Mouse (Mus musculus) thymus, postnatal 10 days (tissue): ENCODE results near the gene Bcl11a.

Experiments
- DNase-seq, 2 experiments: peaks; one replicate each; pipeline ENCODE4 v3.0.0; 2021; ENCODE audit warnings: low spot score in 2 of 2

Gene Bcl11a

GRCm38 (mm10) chr11:24077795-24078705, at the start of gene Bcl11a:
Gene Bcl11a, plus strand, starts transcription at chr11:24078056.
- no peak for DNase-seq

- no peak for DNase-seq
Measured at GRCm38 (mm10) chr11:24044025-24044424, 33.8 kb upstream of the Bcl11a start.

- DNase-seq = peak; percentile 67 to 86
Measured at GRCm38 (mm10) chr11:24049226-24050031, 28.4 kb upstream of the Bcl11a start.

- DNase-seq = no peak
Measured at GRCm38 (mm10) chr11:24050032-24050757, 27.7 kb upstream of the Bcl11a start.

GRCm38 (mm10) chr11:24052882-24053281, 25.0 kb upstream of the Bcl11a start:
- DNase-seq = no peak

GRCm38 (mm10) chr11:24059137-24059536, 18.7 kb upstream of the Bcl11a start:
- no peak for DNase-seq

GRCm38 (mm10) chr11:24060428-24060827, 17.4 kb upstream of the Bcl11a start:
- no peak for DNase-seq

- no peak for DNase-seq
Measured at GRCm38 (mm10) chr11:24061819-24062218, 16.0 kb upstream of the Bcl11a start.

GRCm38 (mm10) chr11:24062495-24063096, 15.3 kb upstream of the Bcl11a start:
- DNase-seq = no peak

GRCm38 (mm10) chr11:24064221-24064620, 13.6 kb upstream of the Bcl11a start:
- no peak for DNase-seq

- no peak for DNase-seq
Measured at GRCm38 (mm10) chr11:24065313-24065712, 12.5 kb upstream of the Bcl11a start.

GRCm38 (mm10) chr11:24074021-24074591, 3.8 kb upstream of the Bcl11a start:
- DNase-seq = peak; percentile 20 to 25

GRCm38 (mm10) chr11:24074634-24075104, 3.2 kb upstream of the Bcl11a start, which contains the start of gene A830031A19Rik:
Gene A830031A19Rik, minus strand, starts transcription at chr11:24075054.
- peak in 1 of 2 experiments; percentile 7 for DNase-seq

GRCm38 (mm10) chr11:24075486-24076126, 2.2 kb upstream of the Bcl11a start:
- no peak for DNase-seq

GRCm38 (mm10) chr11:24076127-24076650, 1.7 kb upstream of the Bcl11a start:
- DNase-seq = peak; percentile 64 to 75

- DNase-seq = peak; percentile 25 to 33
Measured at GRCm38 (mm10) chr11:24076821-24077730, 780 bp upstream of the Bcl11a start.

GRCm38 (mm10) chr11:24078706-24079316, 955 bp downstream of the Bcl11a start:
- no peak for DNase-seq
